Mouse (Mus musculus) liver, postnatal 0 days (tissue): ENCODE results near the gene Eloa.

Experiments
- CTCF ChIP-seq: sonication (generic); IDR thresholded peaks from 2 replicates; pipeline ENCODE4 v1.5.1; 2016; ENCODE audit warnings: antibody characterized with exemption, low read depth
- EP300 ChIP-seq: IDR thresholded peaks from 2 replicates; pipeline ENCODE4 v1.6.1; 2016; ENCODE audit warnings: antibody characterized with exemption, low read depth, mild to moderate bottlenecking

DNA sequence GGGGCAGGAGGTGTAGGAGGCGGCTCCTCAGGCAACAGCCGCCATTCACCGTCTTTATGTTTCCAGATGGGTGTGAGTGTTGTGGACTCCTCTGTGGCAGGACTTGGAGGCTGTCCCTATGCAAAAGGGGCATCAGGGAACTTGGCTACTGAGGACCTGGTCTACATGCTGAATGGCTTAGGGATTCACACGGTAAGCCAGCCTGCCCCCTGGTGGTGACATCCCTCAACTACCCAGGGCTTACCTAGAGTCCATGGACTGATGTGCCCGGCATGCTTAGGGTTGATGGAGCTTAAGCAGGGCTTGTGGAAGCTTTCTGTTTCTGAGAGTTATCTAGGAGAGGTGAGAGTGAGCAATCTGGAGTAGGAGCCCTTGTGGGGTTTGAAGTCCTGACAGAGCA lies 60.8 kb downstream of the Eloa start:
- TF ChIP-seq CTCF = peak; percentile 98
- no peak for TF ChIP-seq EP300
